Mouse (Mus musculus) hindbrain, embryonic 14.5 days (tissue): ENCODE measurements around the gene Rbm8a. TPM values are rescaled to one million over a fixed set of nuclear protein-coding genes. Genes with fewer than 3 reads are reported as not detected.

Experiments used
- ATAC-seq: fragments of 200-750 bp; cut with Nextera tagmentation; 2 replicates; pipeline ENCODE4 v1.8.0; 2017; ENCODE audit warnings: moderate number of reproducible peaks, mild to moderate bottlenecking, moderate TSS enrichment, moderate library complexity; ENCODE audit not compliant: low FRiP score
- DNase-seq: peaks from one replicate; pipeline ENCODE4 v3.0.0-alpha.2; 2015; ENCODE audit warnings: low spot score
- H3K27ac ChIP-seq: fragments of 300-500 bp; sonication (generic); 2 replicates; pipeline ENCODE4 v1.5.1; 2014; ENCODE audit warnings: mild to moderate bottlenecking, moderate library complexity
- H3K27me3 ChIP-seq: fragments of 300-500 bp; sonication (generic); 2 replicates; pipeline ENCODE4 v1.6.1; 2014; ENCODE audit warnings: mild to moderate bottlenecking, low read length, mixed read lengths; ENCODE audit not compliant: control insufficient read depth, insufficient read depth
- H3K36me3 ChIP-seq: fragments of 300-500 bp; sonication (generic); replicated peaks from 2 replicates; pipeline ENCODE4 v1.6.1; 2014; ENCODE audit not compliant: control insufficient read depth, insufficient read depth
- H3K4me1 ChIP-seq: fragments of 300-500 bp; sonication (generic); replicated peaks from 2 replicates; pipeline ENCODE4 v1.6.1; 2014; ENCODE audit warnings: antibody characterized with exemption, low read length, mixed read lengths; ENCODE audit not compliant: control insufficient read depth, insufficient read depth
- H3K4me2 ChIP-seq: fragments of 300-500 bp; sonication (generic); replicated peaks from 2 replicates; pipeline ENCODE4 v1.6.1; 2014; ENCODE audit warnings: mild to moderate bottlenecking, moderate library complexity
- H3K4me3 ChIP-seq: fragments of 300-500 bp; sonication (generic); replicated peaks from 2 replicates; pipeline ENCODE4 v1.5.1; 2014; ENCODE audit warnings: mild to moderate bottlenecking, low read length
- H3K9ac ChIP-seq: fragments of 300-500 bp; sonication (generic); 2 replicates; pipeline ENCODE4 v1.6.1; 2014
- H3K9me3 ChIP-seq: fragments of 300-500 bp; sonication (generic); 2 replicates; pipeline ENCODE4 v1.6.1; 2016; ENCODE audit warnings: low read length; ENCODE audit not compliant: control insufficient read depth
- WGBS: fragments of 180-500 bp; shearing (Covaris S2); extraction: QIAGEN DNeasy Blood & Tissue Kit; methylation state at CpG from one replicate; pipeline ENCODE4 v1.1.7; 2014; 5-methylcytosine and 5-hydroxymethylcytosine counted together
- polyA plus RNA-seq: library from polyadenylated mRNA; unstranded; fragments of >200 nt; fragmentation: Nextera tagmentation; extraction: Ambion mirVana; gene quantifications from 2 replicates; pipeline ENCODE4 v1.2.1, GENCODE M21; 2014

Gene Rbm8a
- polyA plus RNA-seq, result 101 and 104 TPM in 2 replicates

GRCm38 (mm10) chr3:96629729-96630600, at the start of gene Rbm8a:
Gene Rbm8a, plus strand, starts transcription at chr3:96629933.
- Histone ChIP-seq H3K4me2 (peak within 1 kb of the TSS; percentile 87), H3K4me1 (peaks cover 15% of the 10 kb centered on the region), H3K9ac (peak within 1 kb of the TSS; percentile 73), H3K27ac (peak within 1 kb of the TSS; percentile 69), H3K9me3 (no peaks in the 10 kb centered on the region), H3K27me3 (no peaks in the 10 kb centered on the region), H3K4me3 (peak within 1 kb of the TSS; percentile 56), H3K36me3 (peaks cover 52% of the 10 kb centered on the region)
- DNase-seq (peak; percentile 100), ATAC-seq (peak; percentile 95)
- 1% methylated on average over 48 of the region's 48 CpGs for WGBS

- Histone ChIP-seq H3K4me2 (0 out of 2 replicates have a peak overlapping the region, but pooled peaks have one; percentile 55), H3K4me1 (peaks cover 14% of the 10 kb centered on the region; the same call in 1 of the 2 replicates), H3K36me3 (0 out of 2 replicates have a peak, but pooled peaks cover 4% of the 10 kb centered on the region), H3K9ac (peak overlapping the region; percentile 58; the same call in 1 of the 2 replicates), H3K9me3 (no peaks in the 10 kb centered on the region), H3K27ac (no peak overlapping the region), H3K27me3 (0 out of 2 replicates have a peak, but pooled peaks cover 2% of the 10 kb centered on the region), H3K4me3 (no peak overlapping the region)
- ATAC-seq (no peak), DNase-seq (no peak)
- 53% methylated on average over 6 of the region's 6 CpGs for WGBS
These were observed 48.6 kb upstream of the Rbm8a start for GRCm38 (mm10) chr3:96581141-96581540.

GRCm38 (mm10) chr3:96581771-96582515, 47.8 kb upstream of the Rbm8a start:
- no peak overlapping the region for H3K4me2 ChIP-seq
- H3K27me3 ChIP-seq, result 0 out of 2 replicates have a peak, but pooled peaks cover 2% of the 10 kb centered on the region
- H3K9me3 ChIP-seq, result no peaks in the 10 kb centered on the region
- peaks cover 13% of the 10 kb centered on the region; the same call in 1 of the 2 replicates for H3K4me1 ChIP-seq
- DNase-seq (no peak), ATAC-seq (no peak)
- 87% methylated on average over 16 of the region's 16 CpGs for WGBS
- 0 out of 2 replicates have a peak, but pooled peaks cover 4% of the 10 kb centered on the region for H3K36me3 ChIP-seq
- H3K4me3 ChIP-seq, result no peak overlapping the region
- H3K27ac ChIP-seq, result no peak overlapping the region
- H3K9ac ChIP-seq, result no peak overlapping the region

DNA sequence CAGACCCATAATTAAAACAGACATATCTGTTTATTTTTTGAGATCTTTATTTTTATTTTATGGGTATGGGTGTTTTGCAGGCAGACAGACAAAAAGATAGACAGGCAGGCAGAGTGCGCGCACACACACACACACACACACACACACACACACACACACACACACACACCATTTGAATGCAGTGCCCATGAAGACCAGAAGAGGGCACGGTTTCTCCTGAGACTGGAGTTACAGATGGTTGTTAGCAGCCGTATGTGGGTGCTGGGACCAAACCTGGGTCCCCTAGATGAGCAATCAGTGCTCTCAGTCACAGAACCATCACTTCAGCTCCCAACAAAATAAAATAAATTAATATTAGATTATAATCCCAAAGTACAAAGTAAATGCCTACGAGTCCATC, 46.3 kb upstream of the Rbm8a start:
- no peaks in the 10 kb centered on the region for H3K9me3 ChIP-seq
- no peak overlapping the region for H3K4me2 ChIP-seq
- ATAC-seq (no peak), DNase-seq (no peak)
- H3K27me3 ChIP-seq, result 0 out of 2 replicates have a peak, but pooled peaks cover 2% of the 10 kb centered on the region
- WGBS, result 87% methylated on average over 5 of the region's 5 CpGs
- no peak overlapping the region for H3K9ac ChIP-seq
- no peak overlapping the region for H3K27ac ChIP-seq
- H3K4me3 ChIP-seq, result no peak overlapping the region
- H3K36me3 ChIP-seq, result 0 out of 2 replicates have a peak, but pooled peaks cover 4% of the 10 kb centered on the region
- peaks cover 9% of the 10 kb centered on the region; the same call in 1 of the 2 replicates for H3K4me1 ChIP-seq

DNA sequence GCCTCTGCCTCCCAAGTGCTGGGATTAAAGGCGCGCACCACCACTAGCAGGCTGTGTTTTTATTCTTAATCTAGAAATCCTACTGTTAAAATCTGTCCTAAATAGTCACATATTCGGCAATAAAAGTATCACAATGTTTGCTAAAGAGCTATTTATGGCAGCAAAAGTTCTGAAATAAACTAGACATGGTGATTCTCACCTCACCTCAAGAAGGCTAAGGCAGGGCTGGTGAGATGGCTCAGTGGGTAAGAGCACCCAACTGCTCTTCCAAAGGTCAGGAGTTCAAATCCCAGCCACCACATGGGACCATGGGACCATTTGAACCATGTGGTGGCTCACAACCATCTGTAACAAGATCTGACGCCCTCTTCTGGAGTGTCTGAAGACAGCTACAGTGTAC, 39.1 kb upstream of the Rbm8a start:
- H3K27me3 ChIP-seq, result no peaks in the 10 kb centered on the region
- no peak for DNase-seq
- H3K9me3 ChIP-seq, result no peaks in the 10 kb centered on the region
- H3K9ac ChIP-seq, result no peak overlapping the region
- peaks cover 14% of the 10 kb centered on the region for H3K4me1 ChIP-seq
- no peak overlapping the region for H3K4me2 ChIP-seq
- no peak for ATAC-seq
- no peak overlapping the region for H3K4me3 ChIP-seq
- no peaks in the 10 kb centered on the region for H3K36me3 ChIP-seq
- 84% methylated on average over 4 of the region's 4 CpGs for WGBS
- no peak overlapping the region for H3K27ac ChIP-seq

DNA sequence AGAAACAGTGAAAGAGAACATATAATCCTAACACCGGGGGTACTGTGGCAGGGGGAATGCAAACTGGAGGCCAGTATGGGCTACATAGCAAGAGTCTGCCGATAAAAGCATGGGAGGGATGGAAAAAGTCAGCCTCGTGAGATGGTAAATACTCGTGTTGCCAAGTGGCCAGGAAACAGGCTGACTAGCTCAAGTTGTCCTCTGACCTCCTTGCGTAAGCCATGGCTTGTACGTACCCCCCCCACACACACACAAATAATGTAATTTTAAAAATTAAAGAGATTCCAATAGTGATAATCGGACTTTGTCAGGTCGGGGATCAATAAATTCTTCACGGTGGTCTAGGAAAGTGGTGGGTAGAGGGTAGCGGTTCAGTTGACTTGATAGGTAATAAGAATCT, 36.4 kb upstream of the Rbm8a start:
- Histone ChIP-seq H3K27ac (peak overlapping the region; percentile 80), H3K4me3 (peak overlapping the region; percentile 57), H3K27me3 (no peaks in the 10 kb centered on the region), H3K4me2 (peak overlapping the region; percentile 71), H3K36me3 (no peaks in the 10 kb centered on the region), H3K4me1 (peaks cover 33% of the 10 kb centered on the region), H3K9me3 (no peaks in the 10 kb centered on the region), H3K9ac (peak overlapping the region; percentile 68)
- ATAC-seq, result no peak
- DNase-seq, result peak; percentile 37
- under 1% methylated on average over 10 of the region's 10 CpGs for WGBS

DNA sequence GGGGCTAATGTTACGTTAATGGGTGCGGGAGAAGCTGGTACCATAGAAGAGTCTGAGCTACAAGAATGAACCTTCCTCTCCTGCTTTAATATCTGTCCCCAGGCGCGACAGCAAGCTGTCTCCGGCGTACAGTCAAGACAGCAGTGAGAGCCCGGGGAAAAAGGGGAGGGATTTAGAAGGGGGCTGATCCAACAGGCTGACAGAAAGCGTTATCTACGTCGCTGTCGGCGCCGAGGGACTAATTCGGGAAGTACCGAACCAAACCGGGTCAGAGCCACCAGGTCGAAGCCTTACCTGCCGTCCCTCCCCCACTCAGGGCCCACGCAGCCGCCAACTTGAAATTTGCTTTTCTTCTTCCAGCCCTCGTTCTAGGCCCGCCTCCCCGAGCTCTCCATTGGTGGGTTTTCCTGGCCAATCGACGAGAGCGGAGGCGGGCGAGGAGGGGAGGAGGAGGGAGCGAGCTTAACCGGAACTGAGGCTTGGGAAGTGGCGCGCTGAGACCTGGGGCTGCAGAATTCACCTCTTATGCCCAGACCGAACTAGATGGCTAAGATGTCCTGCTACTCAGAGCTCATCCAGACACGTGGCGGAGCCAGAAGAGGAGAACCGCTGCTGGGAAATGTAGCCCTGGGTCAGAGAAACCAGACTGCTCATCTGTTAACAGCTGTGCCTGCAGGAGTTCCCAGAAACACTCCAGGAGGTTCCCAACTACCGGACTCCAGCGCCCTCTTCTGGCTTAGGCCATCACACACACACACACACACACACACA, 35.8 kb upstream of the Rbm8a start, which contains the start of gene Polr3gl:
Gene Polr3gl (minus strand): TSS at position 392 of the 771 bp plus-strand sequence.
- H3K9ac ChIP-seq, result peak within 1 kb of the TSS; percentile 68
- peak within 1 kb of the TSS; percentile 80 for H3K27ac ChIP-seq
- no peaks in the 10 kb centered on the region for H3K36me3 ChIP-seq
- under 1% methylated on average over 37 of the region's 38 CpGs for WGBS
- peaks cover 37% of the 10 kb centered on the region for H3K4me1 ChIP-seq
- H3K27me3 ChIP-seq, result no peaks in the 10 kb centered on the region
- peak within 1 kb of the TSS; percentile 57 for H3K4me3 ChIP-seq
- DNase-seq, result peak; percentile 89
- H3K9me3 ChIP-seq, result no peaks in the 10 kb centered on the region
- peak; percentile 86 for ATAC-seq
- H3K4me2 ChIP-seq, result peak within 1 kb of the TSS; percentile 71

GRCm38 (mm10) chr3:96594851-96595250, 34.9 kb upstream of the Rbm8a start:
- Histone ChIP-seq H3K4me1 (peaks cover 40% of the 10 kb centered on the region), H3K27ac (no peak overlapping the region), H3K4me2 (no peak overlapping the region), H3K36me3 (no peaks in the 10 kb centered on the region), H3K9ac (no peak overlapping the region), H3K4me3 (no peak overlapping the region), H3K9me3 (no peaks in the 10 kb centered on the region), H3K27me3 (no peaks in the 10 kb centered on the region)
- WGBS, result 64% methylated on average over 5 of the region's 5 CpGs
- ATAC-seq (no peak), DNase-seq (no peak)
